Mouse (Mus musculus) brain, embryonic 14.5 days (tissue): ENCODE results near the gene Phip.

Source experiments
- CTCF ChIP-seq: fragments of 200-500 bp; IDR thresholded peaks from 2 replicates; pipeline ENCODE4 v1.5.1; 2012; ENCODE audit warnings: inconsistent platforms, mild to moderate bottlenecking, moderate library complexity, borderline replicate concordance; ENCODE audit not compliant: insufficient read depth, insufficient read length; ENCODE audit errors: extremely low read depth
- POLR2A ChIP-seq: fragments of 200-500 bp; IDR thresholded peaks from 2 replicates; pipeline ENCODE4 v1.6.1; 2012; ENCODE audit warnings: mild to moderate bottlenecking, inconsistent platforms, borderline replicate concordance; ENCODE audit not compliant: poor library complexity, insufficient read depth, insufficient read length, severe bottlenecking; ENCODE audit errors: extremely low read depth

GRCm38 (mm10) chr9:82884177-82884576 is 91.1 kb downstream of the Phip start:
- TF ChIP-seq CTCF = no peak
- no peak for TF ChIP-seq POLR2A
